Mouse (Mus musculus) MEL (cell line): ENCODE data around the gene Endou.

ENCODE experiments used
- CTCF ChIP-seq, 3 experiments: IDR thresholded peaks in 2 of 3; conservative IDR thresholded peaks in 1 of 3; 2 replicates each; pipeline ENCODE4 v1.5.1; 2011 to 2012; ENCODE audit warnings: low read length in 3 of 3, low read depth in 2 of 3, mild to moderate bottlenecking in 2 of 3, improper control_type of control experiment in 1 of 3, inconsistent platforms in 1 of 3, mixed read lengths in 1 of 3, moderate library complexity in 1 of 3; ENCODE audit not compliant: control insufficient read depth in 1 of 3, insufficient read depth in 1 of 3, poor library complexity in 1 of 3, severe bottlenecking in 1 of 3
- MEF2A ChIP-seq: IDR thresholded peaks from 2 replicates; pipeline ENCODE4 v1.6.1; 2014; ENCODE audit warnings: low read depth, mild to moderate bottlenecking, inconsistent platforms, low read length, improper control_type of control experiment; ENCODE audit not compliant: poor library complexity, insufficient replicate concordance, severe bottlenecking; ENCODE audit errors: extremely low read depth
- MYB ChIP-seq: IDR thresholded peaks from 2 replicates; pipeline ENCODE4 v1.6.1; 2011; ENCODE audit warnings: mild to moderate bottlenecking, low read depth, low read length, improper control_type of control experiment
- NRF1 ChIP-seq: IDR thresholded peaks from 2 replicates; pipeline ENCODE4 v1.6.1; 2014; ENCODE audit warnings: low read depth, mild to moderate bottlenecking, inconsistent platforms, low read length, improper control_type of control experiment, moderate library complexity; ENCODE audit not compliant: poor library complexity, insufficient read depth, severe bottlenecking
- POLR2A ChIP-seq, 2 experiments: IDR thresholded peaks; 2 replicates each; pipeline ENCODE4 v1.6.1; 2011 to 2012; ENCODE audit warnings: low read length in 2 of 2, mild to moderate bottlenecking in 2 of 2, control low read depth in 1 of 2, improper control_type of control experiment in 1 of 2, low read depth in 1 of 2, moderate library complexity in 1 of 2; ENCODE audit not compliant: control insufficient read depth in 1 of 2, insufficient read depth in 1 of 2, poor library complexity in 1 of 2

- TF ChIP-seq MEF2A (no peak), CTCF (IDR thresholded peaks at IDR 0.05 in 2 of 3, conservative IDR thresholded peaks at IDR 0.05 in 1 of 3; ENCODE audit: control insufficient read depth in 1 of 3, insufficient read depth in 1 of 3, low read depth in 2 of 3, low read length in 3 of 3, poor library complexity in 1 of 3, severe bottlenecking in 1 of 3) (no peak), MYB (no peak), POLR2A (IDR thresholded peaks at IDR 0.05; ENCODE audit: control insufficient read depth in 1 of 2, insufficient read depth in 1 of 2, low read depth in 1 of 2, low read length in 2 of 2, poor library complexity in 1 of 2) (no peak), NRF1 (no peak)
Measured at GRCm38 (mm10) chr15:97728804-97729203, 2.3 kb downstream of the Endou start.
